Mouse (Mus musculus) bone marrow, adult 2 months (tissue): ENCODE results near the gene Man1a.

Source experiments
- CTCF ChIP-seq: fragments of 200-500 bp; IDR thresholded peaks from 2 replicates; pipeline ENCODE4 v1.5.1; 2011; ENCODE audit warnings: low read length, control low read depth; ENCODE audit not compliant: control insufficient read depth, insufficient read depth
- POLR2A ChIP-seq: fragments of 200-500 bp; IDR thresholded peaks from 2 replicates; pipeline ENCODE4 v1.6.1; 2011; ENCODE audit warnings: low read depth, mild to moderate bottlenecking, control low read depth, low read length, borderline replicate concordance; ENCODE audit not compliant: control insufficient read depth

DNA sequence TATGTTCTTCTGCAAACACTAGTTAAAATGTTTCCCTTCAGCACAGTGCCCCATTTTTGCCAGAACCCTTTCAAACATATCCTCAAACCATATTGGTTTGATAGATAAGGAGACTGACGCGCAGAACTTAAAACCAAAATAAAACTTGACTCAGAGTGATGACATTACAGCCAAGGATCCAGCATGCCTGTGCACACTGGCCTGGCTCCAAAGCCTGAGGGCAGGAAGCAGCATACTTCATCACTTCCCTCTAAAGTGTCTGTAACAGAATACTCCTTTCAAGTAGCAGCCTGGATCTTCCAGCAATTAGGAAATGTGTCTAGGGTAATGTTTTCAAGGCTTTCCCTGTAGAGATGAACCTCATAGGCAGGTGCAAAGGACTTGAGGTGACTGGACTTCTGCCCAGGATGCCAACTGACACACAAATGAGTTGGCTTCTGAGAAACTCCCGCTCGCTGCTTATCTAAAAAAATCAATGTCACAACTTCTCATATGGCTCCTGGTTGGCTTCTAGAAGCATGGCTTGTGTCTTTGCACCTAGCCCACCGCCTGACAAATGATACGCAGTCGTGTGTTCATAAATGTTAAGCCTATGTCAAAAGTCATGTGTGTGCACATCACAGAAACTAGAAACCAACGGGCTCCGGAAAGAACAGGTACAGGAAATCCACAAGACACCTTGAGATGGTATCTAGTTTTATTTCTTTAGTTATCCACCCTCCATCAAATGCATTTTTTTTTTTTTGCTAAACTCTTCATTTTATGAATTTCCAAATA, 43.9 kb downstream of the Man1a start:
- TF ChIP-seq POLR2A (no peak), CTCF (no peak)
